Mouse (Mus musculus) heart, adult 9 months (tissue): ENCODE measurements around the gene Atxn7l1.

Experiments
- DNase-seq, 2 experiments: peaks; one replicate each; pipeline ENCODE4 v3.0.0; 2022; ENCODE audit warnings: low spot score in 2 of 2

Atxn7l1 gene

DNA sequence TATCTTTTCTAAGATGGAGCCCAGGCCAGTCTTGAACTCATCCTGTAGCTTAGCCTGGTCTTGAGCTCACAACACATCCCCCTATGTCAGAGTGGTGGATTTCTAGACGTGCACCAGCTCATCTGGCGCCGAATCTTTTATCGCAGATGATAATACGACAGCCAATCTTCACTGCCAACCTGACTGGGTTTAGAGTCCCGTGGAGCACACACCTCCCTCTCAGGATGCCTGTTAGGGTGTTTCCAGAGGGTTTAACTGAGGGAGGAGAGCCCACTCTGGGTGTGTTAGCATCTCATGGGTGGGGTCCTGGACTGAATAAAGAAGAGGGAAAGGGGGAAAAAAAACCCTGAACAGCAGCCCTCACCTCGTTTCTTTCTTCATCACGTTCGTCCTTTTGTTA, 124.9 kb downstream of the Atxn7l1 start:
- no peak for DNase-seq

DNA sequence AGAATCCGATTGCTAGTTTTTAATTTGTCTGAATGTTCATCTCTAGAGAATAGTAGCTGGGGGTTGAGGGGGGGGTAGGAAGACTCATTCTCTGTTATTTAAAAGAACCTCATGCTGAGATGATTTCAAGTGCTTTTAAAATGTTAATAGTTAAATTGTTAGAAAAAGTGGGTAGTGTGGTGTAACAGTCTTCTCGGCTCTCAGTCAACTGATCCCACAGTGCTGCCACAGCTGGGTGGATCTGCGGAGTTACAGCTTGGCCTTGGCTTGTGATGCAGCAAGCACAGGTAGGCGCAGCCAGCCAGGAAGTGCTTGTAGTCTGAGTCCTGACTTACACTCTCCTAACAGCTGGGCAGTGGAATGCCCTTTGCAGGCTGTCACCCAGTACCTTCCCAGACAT, 125.7 kb downstream of the Atxn7l1 start:
- DNase-seq, result no peak

DNA sequence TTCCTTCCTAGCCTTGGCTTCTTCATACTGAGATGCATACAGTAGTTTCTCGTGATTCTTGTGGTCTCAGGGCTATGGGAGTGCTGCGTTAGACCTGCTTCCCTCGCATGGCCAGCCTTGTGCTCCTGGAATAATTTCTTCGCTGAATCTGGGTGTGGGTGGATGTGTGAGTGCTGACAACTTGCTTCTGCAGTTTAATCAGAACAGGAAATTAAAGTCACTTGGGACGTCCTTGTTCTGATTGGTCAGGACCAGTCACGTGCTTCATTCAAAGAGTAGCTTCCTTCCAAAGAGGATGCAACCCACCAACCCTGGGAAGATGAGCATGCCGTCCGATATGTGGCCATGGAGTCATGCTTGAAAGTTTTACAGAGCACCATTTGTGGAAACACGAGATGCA, 126.2 kb downstream of the Atxn7l1 start:
- DNase-seq, result no peak

DNA sequence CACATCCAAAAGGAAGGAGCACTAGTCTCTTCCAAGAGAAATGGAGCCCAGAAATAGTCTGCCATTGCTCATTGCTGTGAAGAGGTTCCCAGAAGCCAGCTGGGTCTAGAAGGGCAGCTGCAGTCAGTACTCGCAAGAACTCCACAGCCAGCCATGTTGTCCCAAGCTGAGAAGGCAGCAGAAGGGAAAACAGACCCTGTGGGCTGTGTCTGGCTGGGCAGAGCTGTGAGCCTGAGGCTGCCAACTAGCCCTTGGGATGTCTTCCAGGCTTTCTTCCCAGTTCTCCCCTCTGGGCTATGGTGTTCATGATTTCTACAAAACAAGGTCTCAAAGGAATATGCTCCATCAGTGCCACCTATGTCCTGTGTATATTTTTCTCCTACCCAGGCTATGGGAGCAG, 128.5 kb downstream of the Atxn7l1 start:
- DNase-seq, result no peak

DNA sequence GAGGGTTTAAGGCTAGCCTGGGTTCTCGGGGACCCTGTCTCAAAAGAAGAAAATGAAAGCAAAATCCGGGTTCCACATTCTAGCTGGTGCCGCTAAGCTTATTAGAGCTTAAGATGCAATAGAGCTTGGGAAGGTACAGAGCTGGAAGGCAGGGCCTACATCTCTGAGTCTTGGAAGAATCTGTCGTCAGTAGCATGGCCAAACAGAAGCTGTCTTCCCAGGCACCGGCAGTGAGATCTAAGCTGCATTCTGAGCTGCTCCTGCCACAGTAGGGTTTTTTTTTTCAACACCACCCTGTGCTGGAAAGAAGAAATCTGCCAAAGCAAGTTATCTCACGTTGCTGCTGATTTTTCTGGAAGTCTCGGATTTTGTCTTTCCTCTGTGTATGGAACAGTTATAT, 129.9 kb downstream of the Atxn7l1 start:
- DNase-seq, result no peak

DNA sequence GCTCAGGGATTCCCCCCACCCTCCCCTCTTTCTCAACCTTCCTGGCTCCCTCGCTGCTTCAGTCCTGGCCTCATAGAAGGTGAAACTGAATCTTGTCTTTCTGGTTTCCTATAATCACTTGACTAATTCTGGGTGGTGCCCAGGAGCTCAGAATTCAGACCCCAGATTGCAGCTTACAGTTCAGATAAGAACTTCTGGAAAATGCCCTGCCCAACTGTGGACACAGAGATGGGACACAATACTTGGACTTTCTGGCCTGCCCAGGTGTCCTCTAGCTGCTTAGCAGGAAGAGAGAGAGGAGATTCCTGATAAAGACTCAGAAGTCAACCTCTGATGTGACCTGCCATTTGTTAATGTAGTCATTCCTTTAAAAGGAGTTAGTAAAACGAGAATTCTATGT, 131.7 kb downstream of the Atxn7l1 start:
- DNase-seq, result no peak

DNA sequence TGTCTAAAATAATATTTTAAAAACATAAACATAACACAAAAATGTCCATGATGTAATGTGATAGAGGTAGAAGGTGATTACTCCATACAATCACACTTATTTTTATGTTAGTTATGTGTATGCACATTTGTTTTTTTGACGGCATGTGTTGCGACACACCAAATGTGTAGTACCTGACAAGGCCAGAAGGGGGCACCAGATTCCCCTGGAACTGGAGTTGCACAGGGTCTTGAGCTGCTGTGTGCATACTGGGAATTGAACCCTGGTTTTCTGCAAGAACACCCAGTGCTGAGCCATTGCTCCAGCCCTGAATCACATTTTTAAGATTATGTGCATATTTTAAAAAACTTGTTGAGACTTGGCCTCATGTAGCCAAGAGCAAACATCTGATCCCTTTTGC, 133.3 kb downstream of the Atxn7l1 start:
- peak; percentile 7 to 47 for DNase-seq

DNA sequence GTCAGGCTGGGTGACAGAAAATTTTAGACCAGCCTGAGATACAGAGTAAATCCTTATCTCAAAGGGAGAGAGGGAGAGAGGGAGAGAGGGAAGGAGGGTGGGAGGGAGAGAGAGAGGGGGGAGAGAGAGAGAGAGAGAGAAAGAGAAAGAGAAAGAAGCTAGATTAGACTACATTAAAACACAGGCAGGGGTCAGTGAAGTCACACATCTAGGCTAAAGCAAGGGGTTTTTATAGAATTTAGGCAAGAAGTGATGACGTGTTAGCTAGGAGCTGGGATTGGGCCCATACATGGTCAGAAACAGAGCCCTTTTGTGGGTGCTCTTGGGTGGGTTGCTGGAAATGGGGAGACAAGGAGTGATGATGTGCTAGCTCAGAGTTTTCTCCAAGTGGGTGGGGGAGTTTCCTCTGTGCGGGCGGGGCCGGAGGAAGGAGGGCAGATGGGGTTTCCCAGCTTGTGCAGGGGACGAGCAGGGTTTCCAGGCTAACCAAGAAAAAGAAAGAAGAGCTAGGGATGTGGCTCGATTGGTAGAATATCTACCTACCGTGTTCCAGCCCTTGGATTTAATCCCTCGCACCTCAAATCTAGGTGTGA, 136.9 kb downstream of the Atxn7l1 start:
- no peak for DNase-seq

DNA sequence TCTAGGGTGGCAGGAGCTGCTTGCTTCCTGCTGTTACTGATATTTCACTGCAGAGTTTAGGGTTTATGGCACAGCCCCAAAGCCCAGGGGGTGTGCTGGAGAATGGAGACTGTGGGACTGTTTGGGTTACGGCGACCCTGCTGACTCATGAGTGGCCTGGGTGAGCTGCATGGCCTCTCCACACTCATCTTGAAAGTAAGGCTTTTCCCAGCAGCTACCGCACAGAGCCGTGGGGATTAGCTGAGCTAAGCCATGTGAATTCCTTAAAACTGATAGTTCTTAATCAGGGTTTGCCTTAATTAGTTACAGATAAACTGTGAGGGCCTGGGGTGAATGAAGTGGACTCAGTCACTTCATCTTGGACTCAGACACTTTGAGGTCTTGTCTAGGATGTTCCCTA, 137.9 kb downstream of the Atxn7l1 start:
- DNase-seq, result no peak

DNA sequence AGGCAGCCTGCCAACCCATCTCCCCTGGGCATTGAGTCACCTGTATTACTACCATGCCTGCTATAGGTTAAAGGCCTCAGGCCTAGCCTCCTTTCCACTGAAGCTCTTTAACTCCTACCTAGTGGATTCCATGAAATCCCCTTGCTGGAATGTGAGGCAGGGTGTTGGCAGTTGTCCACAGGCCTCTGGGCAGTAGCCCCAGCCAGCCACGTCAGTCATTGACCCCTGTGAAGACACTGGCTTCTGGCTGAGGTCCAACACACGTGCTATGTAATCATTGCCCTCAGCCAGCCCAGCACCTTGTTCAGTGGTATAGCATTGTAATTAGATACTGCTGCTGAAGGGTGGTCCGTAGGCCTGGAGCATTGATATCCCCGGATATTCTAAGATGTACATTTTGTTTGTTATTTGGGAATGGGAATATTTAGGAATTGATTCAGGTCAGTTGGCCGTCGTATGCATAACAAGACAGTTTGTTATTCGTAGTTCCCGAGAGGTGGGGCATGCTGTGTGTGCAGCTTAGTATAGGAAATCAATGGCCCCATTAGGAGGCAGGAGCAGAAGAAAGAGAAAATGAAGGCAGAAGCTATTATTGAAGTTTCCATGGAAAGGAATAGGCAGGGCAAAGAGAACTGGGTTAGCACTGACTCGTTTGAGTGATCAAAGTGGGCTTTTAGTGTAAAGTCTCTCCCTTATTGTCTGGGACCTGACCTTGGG, 138.6 kb downstream of the Atxn7l1 start:
- peak; percentile 21 to 59 for DNase-seq

DNA sequence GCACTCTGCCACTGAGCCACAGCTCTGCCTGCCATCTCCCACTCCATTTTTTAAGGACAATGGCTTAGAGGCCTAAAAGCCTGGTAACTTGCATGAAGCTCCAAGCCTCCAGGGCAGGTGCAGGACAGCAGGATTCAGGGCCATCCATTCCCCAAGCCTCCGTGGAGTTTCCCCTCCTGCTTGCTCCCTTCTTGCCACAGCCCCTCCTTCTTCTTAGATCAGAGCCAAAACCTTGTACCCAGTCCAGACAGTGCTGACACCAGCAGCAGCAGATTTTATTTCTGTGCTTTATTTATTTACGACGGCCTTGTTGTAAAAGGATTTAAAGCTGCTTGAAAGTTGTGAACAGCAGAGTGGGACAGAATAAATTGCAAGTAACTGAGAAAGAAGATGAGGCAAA, 140.2 kb downstream of the Atxn7l1 start:
- no peak for DNase-seq

DNA sequence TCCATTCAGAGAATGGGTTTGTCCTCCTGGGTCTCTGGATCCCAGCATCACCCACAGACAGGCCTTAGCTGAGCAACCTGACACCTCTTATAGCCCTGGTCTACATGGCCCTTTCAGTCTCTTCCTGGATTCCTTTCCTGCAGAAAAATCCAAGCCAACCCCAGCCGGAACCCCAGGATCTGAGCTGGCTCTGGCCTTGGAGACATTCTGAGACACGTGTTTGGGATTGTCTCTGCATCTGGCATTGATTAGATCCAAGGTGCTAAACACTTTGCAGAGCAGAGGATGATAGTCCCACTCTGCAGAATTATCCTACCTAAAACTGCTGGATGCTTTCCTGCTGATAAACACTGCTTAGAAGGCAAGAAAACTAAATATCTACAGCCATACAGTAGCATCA, 141.3 kb downstream of the Atxn7l1 start:
- no peak for DNase-seq

DNA sequence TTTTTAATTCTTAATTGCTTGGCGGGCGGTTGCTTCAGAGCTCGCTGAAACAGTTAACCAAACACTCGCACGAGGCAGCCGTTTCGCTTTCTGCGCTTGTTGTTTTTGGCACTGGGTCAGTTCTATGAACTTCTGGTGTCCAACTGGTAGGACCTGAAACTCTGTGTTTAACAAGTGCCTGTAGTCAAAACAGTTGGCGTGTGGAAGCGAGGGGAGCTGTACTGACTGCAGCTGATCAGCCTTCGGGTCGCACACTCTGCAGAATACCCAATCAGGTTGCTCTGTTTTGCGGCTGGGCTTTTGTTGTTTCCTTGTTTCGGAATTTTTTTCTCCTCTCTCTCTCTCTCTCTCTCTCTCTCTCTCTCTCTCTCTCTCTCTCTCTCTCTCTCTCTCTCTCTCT, 154.6 kb downstream of the Atxn7l1 start:
- DNase-seq, result peak; percentile 80 to 84

DNA sequence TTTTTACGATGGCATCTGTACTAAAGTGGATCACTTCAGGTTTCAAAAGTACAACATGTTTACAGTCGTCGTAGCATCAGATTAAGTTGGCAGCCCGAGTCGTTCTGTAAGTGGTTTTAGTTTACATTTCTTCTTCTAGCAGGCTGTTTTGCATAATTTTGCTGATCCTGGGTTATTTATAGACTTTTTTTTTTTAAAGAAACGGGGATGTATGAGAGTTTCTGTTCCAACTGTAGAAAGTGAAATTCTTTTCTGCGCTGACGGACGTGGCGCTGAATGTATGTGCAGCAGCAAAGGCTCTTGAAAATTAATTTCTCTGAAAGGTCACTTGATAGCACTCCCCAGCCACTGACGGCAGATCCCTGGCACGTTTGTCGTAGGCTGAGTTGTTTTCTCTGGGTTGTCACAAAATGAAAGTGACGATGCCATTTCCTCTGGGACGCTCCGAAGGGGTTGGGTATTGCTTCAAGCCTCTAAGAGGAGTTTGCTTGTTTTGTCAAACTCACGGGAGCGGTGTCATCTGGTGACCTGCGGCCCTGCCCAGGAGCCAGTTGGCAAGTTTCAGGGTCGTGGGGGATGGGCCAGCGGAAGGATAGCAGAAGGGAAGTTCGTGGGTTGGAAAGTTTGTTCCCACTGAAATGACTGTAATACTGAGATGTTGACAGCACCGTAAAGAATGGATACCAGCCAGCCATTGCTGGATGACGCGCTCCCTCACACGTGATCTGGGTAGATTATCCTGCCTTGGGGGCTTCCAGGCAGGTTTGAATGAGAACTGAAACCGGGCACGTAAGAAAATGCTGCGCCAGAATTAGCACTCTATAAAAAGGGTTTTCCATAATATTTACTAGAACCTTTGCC, 155.3 kb downstream of the Atxn7l1 start:
- peak; percentile 72 for DNase-seq

DNA sequence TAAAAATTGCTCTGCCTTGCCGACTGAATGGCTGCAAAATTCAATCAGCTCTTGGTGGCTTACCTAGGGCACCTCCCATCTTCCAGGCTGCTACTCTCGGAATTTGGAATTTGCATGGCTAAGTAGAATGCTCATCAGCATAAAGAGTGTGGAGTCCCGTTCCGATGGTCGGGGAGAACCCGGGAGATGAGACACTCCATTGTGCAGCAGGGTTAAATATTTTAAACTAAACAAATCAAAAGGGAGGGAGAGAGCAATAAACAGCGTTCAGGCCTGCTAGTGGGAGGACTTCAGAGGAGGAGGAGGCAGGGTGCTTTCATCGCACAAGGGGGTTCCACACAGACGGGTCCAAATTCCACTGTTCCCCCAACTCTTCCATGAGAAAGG, 155.9 kb downstream of the Atxn7l1 start:
- DNase-seq, result no peak

DNA sequence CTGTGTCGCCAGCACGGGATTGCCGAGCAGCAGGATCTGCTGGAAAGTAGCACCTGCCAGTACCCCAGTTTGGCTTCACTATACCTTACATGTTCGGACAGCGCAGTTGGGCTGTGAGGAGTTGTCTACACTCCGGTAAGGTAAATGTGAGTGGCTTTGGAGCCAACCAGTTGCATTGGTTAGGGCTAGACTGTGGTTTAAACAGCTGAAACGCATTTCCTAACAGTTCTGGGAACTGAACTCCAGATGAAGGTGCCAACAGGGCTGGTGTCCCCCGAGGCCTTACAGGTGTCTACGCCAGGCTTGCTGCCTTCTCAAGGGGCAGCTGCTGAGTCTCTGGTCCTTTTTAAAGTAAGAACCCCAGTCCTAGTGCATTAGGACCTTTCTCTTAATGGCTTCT, 157.6 kb downstream of the Atxn7l1 start:
- DNase-seq, result no peak

DNA sequence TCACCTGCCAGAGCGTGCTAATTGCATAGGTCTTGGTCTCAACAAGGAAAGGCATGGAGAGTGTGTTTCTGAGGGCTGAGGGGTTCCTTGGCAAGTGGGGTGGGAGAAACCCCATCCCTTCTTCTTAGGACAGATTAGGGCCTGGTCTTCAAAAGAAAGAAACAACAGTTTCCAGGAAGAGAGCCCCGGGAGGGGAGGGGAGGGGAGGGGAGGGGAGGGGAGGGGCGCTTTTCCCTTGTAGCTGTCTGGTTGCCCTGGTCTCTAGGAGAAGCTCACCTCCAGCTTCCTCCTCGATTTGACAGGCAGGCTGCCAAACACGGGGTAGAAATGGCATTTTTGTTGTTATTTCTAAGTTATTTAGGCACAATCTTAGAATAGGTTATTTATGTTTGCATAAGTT, 159.0 kb downstream of the Atxn7l1 start:
- DNase-seq, result no peak

DNA sequence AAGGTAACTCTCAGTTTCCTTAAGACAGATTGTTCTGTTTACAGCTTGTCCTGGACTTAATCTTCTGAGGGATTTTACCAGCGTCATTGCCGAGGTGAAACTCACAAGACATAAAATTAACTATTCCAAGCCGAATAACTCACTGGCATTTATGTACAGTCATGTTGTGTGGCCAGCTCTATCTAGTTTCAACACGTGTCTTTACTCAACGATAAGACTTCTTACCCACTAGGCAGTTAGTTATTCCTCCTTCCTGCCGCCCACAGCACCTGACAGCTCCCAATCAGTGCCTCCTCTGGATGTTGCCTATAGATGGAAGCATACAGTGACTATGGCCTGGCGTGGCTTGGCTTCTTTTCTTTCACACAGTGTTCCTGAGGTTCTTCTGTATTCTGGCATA, 161.2 kb downstream of the Atxn7l1 start:
- no peak for DNase-seq

DNA sequence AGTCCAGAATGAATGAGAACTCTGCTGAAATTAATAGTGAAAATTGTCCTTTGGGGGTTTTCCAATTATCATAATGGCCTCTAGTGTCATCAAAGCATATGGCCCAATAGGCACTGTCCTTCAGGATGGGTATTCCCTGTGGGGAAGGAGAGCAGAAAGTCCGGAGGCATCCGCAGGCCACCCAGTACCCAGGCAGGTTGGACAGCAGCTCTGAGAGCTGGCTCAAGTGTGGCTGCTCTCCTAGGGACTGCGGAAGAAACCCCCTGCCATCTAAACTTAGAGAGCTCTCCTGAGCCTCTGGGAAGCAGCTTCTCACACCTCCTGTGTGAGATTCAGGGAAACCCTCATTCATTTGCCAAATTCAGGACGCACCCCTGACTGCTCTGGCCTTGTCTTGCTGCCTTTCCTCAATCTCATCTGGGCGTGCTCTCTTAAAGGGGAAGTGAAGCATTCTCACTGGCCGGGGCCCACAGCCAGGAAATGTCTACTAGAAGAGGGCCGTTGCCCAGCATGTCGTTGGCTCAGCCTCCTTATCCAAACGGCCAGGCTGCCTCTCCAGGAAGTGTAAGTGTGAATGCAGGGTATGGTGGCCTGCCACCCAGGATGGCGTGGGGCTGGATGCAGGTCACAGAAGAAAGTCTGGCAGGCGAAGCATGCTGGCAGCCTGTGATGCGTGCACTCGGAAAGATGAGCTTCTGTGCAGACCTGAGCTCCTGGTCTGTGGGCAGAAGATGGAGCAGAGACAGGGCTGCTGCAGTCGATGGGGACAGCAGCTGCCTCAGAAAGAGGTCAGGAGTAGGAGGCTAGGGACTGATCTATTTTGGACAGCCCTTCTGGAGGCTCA, 166.6 kb downstream of the Atxn7l1 start:
- peak; percentile 90 to 92 for DNase-seq

DNA sequence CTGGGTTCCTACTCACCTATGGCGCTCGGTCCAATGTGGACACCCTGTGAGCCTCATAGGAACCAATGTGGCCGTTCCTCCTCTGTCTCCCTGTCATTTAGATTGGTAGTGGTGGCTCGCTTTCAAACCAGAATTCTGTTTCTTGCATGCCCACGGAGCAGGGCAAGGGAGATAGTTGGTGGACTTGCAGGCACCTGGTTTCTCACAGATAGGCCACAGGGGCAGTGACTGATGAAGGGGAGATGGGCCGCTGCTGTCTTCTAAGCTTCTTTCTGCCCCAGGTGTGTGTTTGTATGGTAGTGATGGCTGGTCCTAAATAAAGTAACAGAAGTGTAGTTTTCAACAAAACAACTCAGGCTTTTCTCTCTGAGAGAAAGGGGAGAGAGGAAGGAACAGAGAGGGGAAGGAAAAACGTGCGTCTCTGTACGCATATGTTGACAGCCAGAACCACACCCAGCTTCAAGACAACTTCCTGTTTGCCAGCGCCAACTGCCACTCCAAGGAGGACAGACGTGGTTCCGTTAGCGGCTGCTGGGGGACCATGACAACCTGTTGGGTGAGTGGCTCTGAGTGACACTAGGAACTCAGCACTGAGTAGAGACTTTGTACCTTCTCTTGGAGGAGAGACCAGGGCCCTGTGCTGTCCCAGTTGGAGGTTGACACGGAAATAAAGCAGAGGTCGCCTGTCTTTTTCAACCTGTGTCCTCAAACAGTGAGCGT, 167.6 kb downstream of the Atxn7l1 start:
- peak; percentile 38 to 58 for DNase-seq

DNA sequence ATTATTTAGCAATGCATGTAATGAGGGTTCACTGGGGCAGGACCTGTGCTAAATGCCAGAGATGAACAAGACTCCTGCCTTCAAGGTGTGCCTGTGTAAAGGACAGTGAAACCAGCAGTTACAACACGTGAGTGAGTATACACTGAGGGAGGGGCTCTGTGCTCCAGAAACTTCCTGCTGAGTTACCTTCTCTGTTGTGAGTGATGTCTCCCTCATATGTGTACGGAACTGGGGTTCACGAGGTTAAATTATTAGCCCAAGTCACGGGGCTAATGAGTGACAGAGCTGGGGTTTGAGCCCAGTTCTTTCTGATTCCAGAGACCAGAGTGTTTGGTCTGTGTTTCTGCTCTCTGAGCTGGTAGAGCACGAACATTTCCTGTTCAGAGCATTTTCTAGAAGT, 168.3 kb downstream of the Atxn7l1 start:
- DNase-seq, result no peak
